Mouse (Mus musculus): ENCODE measurements around the gene Tor1aip2. TPM values are rescaled to one million over a fixed set of nuclear protein-coding genes. Genes with fewer than 3 reads are reported as not detected.

The Tor1aip2 gene
- polyA plus RNA-seq, 1 experiment from 2014 or later, result 111 TPM

Other genes with a start within 250 kb of the Tor1aip2 start
- gene Qsox1, start 222.5 kb upstream of the Tor1aip2 start, polyA plus RNA-seq (2016; fragmentation: Nextera tagmentation; extraction: Ambion mirVana), result 14.8 and 14.9 TPM in 2 replicates
- 7.7 and 8.2 TPM in 2 replicates for gene Cep350, start 62.1 kb upstream of the Tor1aip2 start, polyA plus RNA-seq (2016; fragmentation: Nextera tagmentation; extraction: Ambion mirVana)
- 37.0 and 38.8 TPM in 2 replicates for gene Tor1aip1, start 1.1 kb downstream of the Tor1aip2 start, polyA plus RNA-seq (2016; fragmentation: Nextera tagmentation; extraction: Ambion mirVana)
- gene Fam163a, start 169.6 kb downstream of the Tor1aip2 start, polyA plus RNA-seq (2016; fragmentation: Nextera tagmentation; extraction: Ambion mirVana), result 1.6 and 2.5 TPM in 2 replicates